Comparison of ENCODE assay signal across 24 mouse cellular contexts in genomic region chr8:117417830-117418229, GRCm38 (mm10).
DNase-seq lines count a peak whose midpoint lies in the region; ATAC-seq and TF ChIP-seq lines count a peak whose summit lies in the region.
"Had no signal": no experiment of that assay in that cellular context is flagged by ENCODE, and none has a peak within 500 bp of the region (broad histone marks: within the 10 kb centered on the region; RNA-seq: fewer than 3 reads in every experiment).

No protein-coding gene starts in this region.

- H3K4me1 ChIP-seq in heart, embryonic 12.5 days (replicated peaks), result peaks cover 36% of the 10 kb centered on the region
- H3K4me1 ChIP-seq in lung, postnatal 0 days (ENCODE audit: insufficient read depth, low read depth, low read length), result no peaks in the 10 kb centered on the region
- H3K4me1 ChIP-seq: embryonic facial prominence, embryonic 10.5 days; embryonic facial prominence, embryonic 12.5 days had no signal

- TF ChIP-seq EP300 in lung, postnatal 0 days (IDR thresholded peaks at IDR 0.05), result peak; percentile 54; the same call in 1 of the 2 replicates

- peak; percentile 86 for DNase-seq in heart, adult 11 months
- no peak for DNase-seq in lung, postnatal 0 days (ENCODE audit: low spot score)
- DNase-seq in lung, postnatal 14 days, result no peak
- DNase-seq in lung, postnatal 36 days, result peak; percentile 55
- no peak for DNase-seq in lung, postnatal 10 days
- DNase-seq: adrenal gland, adult 8-10 months; adrenal gland, postnatal 14 days; adrenal gland, postnatal 36 days; B cell, adult 2 months; cerebellum, adult 11-12 months; cerebellum, adult 2 months; cerebellum, adult 9-10 months; cerebellum, postnatal 10 days; cerebellum, postnatal 25 days had no signal

- H3K9ac ChIP-seq in heart, embryonic 12.5 days, result no peak overlapping the region
- no peak overlapping the region for H3K9ac ChIP-seq in lung, postnatal 0 days (replicated peaks; ENCODE audit: low read depth)
- H3K9ac ChIP-seq: embryonic facial prominence, embryonic 12.5 days; forebrain, embryonic 13.5 days; forebrain, embryonic 15.5 days had no signal

- ATAC-seq in heart, embryonic 12.5 days (ENCODE audit: insufficient number of reproducible peaks, low FRiP score), result no peak
- no peak for ATAC-seq in lung, postnatal 0 days
- ATAC-seq: activated CD4-positive, CD25-positive, alpha-beta regulatory T cell, adult 4 months; CD4-positive, CD25-positive, alpha-beta regulatory T cell, adult 4 months; forebrain, embryonic 13.5 days; forebrain, embryonic 15.5 days; Patski had no signal

- no peak overlapping the region for H3K27ac ChIP-seq in heart, embryonic 12.5 days (ENCODE audit: poor library complexity, severe bottlenecking)
- no peak overlapping the region for H3K27ac ChIP-seq in lung, postnatal 0 days (ENCODE audit: low read length)
- H3K27ac ChIP-seq: embryonic facial prominence, embryonic 10.5 days; embryonic facial prominence, embryonic 12.5 days; forebrain, embryonic 13.5 days; forebrain, embryonic 15.5 days had no signal

- H3K27me3 ChIP-seq in heart, embryonic 12.5 days (replicated peaks), result no peaks in the 10 kb centered on the region
- no peaks in the 10 kb centered on the region for H3K27me3 ChIP-seq in lung, postnatal 0 days (replicated peaks; ENCODE audit: insufficient read depth, low read length)
- H3K27me3 ChIP-seq: CH12.LX; embryonic facial prominence, embryonic 12.5 days; forebrain, embryonic 13.5 days; forebrain, embryonic 15.5 days; Patski had no signal

- peaks cover 29% of the 10 kb centered on the region for H3K36me3 ChIP-seq in heart, embryonic 12.5 days
- H3K36me3 ChIP-seq in lung, postnatal 0 days (ENCODE audit: insufficient read depth, low read length), result peaks cover 1% of the 10 kb centered on the region; the same call in 1 of the 2 replicates

- H3K4me2 ChIP-seq in heart, embryonic 12.5 days, result no peak overlapping the region
- H3K4me2 ChIP-seq in lung, postnatal 0 days (replicated peaks; ENCODE audit: low read depth, low read length), result no peak overlapping the region
- H3K4me2 ChIP-seq: embryonic facial prominence, embryonic 12.5 days; forebrain, embryonic 13.5 days; forebrain, embryonic 15.5 days had no signal

- TF ChIP-seq CTCF in lung, postnatal 0 days (IDR thresholded peaks at IDR 0.05), result no peak

- no peaks in the 10 kb centered on the region for H3K9me3 ChIP-seq in heart, embryonic 12.5 days (replicated peaks)
- no peaks in the 10 kb centered on the region for H3K9me3 ChIP-seq in lung, postnatal 0 days (ENCODE audit: low read length)
- H3K9me3 ChIP-seq: embryonic facial prominence, embryonic 10.5 days; embryonic facial prominence, embryonic 12.5 days; forebrain, embryonic 13.5 days; forebrain, embryonic 15.5 days; G1E had no signal

- no peak overlapping the region for H3K4me3 ChIP-seq in heart, embryonic 12.5 days
- H3K4me3 ChIP-seq in lung, postnatal 0 days (ENCODE audit: low read depth, low read length), result no peak overlapping the region
- H3K4me3 ChIP-seq: embryonic facial prominence, embryonic 10.5 days; embryonic facial prominence, embryonic 12.5 days; forebrain, embryonic 13.5 days; forebrain, embryonic 15.5 days had no signal

- 91% methylated on average over 9 of the region's 9 CpGs for WGBS in heart, embryonic 12.5 days
- WGBS in lung, postnatal 0 days, result 82% methylated on average over 9 of the region's 9 CpGs

Comparison
In these comparisons a context has a peak if more than half of its experiments do, and no peak if none do; other contexts are left out.
1. DNase-seq: peak in heart, adult 11 months (single experiment) and lung, postnatal 36 days (single experiment); none in lung, postnatal 0 days (single experiment), lung, postnatal 14 days (single experiment) and lung, postnatal 10 days (single experiment).